Mouse (Mus musculus): ENCODE data around the gene Aim2. TPM values are rescaled to one million over a fixed set of nuclear protein-coding genes. Genes with fewer than 3 reads are reported as not detected.

Gene Aim2
- polyA plus RNA-seq, 1 experiment from 2014 or later = 3.1 TPM

DNA sequence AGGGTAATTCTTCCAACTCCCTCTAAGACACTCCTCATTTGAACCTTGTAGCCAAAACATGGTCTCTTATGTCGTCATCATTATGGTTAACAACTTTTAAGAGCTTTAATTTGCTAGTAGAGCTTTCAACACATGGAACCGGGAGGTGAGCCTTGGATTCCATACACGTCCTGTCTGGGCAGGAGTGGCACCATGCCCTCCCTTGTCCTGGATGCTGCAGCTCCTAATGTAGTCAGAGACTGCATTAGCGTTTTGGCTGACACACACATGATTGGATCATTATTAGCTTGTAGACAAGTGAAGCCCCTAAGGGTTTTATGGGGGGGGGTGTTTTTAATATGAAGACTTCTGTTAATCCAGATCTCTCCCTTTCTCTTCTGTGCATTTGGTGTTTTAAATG, 25.7 kb upstream of the Aim2 start:
- H3K4me2 ChIP-seq = no peak overlapping the region
- no peaks in the 10 kb centered on the region for H3K9me3 ChIP-seq (replicated peaks; ENCODE audit: control insufficient read depth, low read length)
- 55% methylated on average over 4 of the region's 4 CpGs for WGBS (ENCODE audit: insufficient replicate concordance)
- H3K27ac ChIP-seq (ENCODE audit: low read depth, low read length) = no peak overlapping the region
- no peaks in the 10 kb centered on the region for H3K27me3 ChIP-seq (ENCODE audit: control insufficient read depth, insufficient read depth, low read length)
- ATAC-seq (replicated peaks; ENCODE audit: insufficient number of reproducible peaks, low FRiP score, low TSS enrichment) = no peak
- no peak overlapping the region for H3K9ac ChIP-seq (ENCODE audit: low read depth, low read length)
- H3K36me3 ChIP-seq (ENCODE audit: control insufficient read depth, insufficient read depth, low read length) = no peaks in the 10 kb centered on the region
- no peak overlapping the region for H3K4me3 ChIP-seq (ENCODE audit: low read depth, low read length)
- peaks cover 7% of the 10 kb centered on the region for H3K4me1 ChIP-seq (ENCODE audit: control insufficient read depth, insufficient read depth, low read length)

DNA sequence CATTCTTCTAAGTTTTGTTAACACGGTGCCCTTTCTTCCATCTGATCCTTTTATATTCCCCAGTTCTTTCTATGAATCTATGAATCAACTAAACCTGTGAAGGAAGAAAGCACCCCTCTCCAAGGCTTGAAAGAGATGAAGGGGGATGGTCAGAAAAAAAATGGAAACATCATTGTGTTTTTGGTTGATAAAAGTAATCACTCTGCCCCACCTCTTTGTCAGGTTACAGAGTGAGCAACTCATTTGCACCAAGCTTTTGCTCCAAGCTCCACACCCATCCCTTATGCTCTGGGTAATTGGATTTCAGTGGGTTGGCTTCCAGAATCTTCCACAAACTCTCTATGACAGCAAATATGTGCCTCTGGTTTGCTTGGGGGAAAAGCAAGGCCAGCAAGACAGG, 25.3 kb upstream of the Aim2 start:
- Histone ChIP-seq H3K27ac (ENCODE audit: low read depth, low read length) (no peak overlapping the region), H3K36me3 (ENCODE audit: control insufficient read depth, insufficient read depth, low read length) (no peaks in the 10 kb centered on the region), H3K9me3 (replicated peaks; ENCODE audit: control insufficient read depth, low read length) (no peaks in the 10 kb centered on the region), H3K4me2 (no peak overlapping the region), H3K4me3 (ENCODE audit: low read depth, low read length) (no peak overlapping the region), H3K9ac (ENCODE audit: low read depth, low read length) (no peak overlapping the region), H3K4me1 (ENCODE audit: control insufficient read depth, insufficient read depth, low read length) (peaks cover 7% of the 10 kb centered on the region), H3K27me3 (ENCODE audit: control insufficient read depth, insufficient read depth, low read length) (no peaks in the 10 kb centered on the region)
- ATAC-seq (replicated peaks; ENCODE audit: insufficient number of reproducible peaks, low FRiP score, low TSS enrichment) = no peak
- 92% methylated on average over 1 of the region's 1 CpGs for WGBS (ENCODE audit: insufficient replicate concordance)

DNA sequence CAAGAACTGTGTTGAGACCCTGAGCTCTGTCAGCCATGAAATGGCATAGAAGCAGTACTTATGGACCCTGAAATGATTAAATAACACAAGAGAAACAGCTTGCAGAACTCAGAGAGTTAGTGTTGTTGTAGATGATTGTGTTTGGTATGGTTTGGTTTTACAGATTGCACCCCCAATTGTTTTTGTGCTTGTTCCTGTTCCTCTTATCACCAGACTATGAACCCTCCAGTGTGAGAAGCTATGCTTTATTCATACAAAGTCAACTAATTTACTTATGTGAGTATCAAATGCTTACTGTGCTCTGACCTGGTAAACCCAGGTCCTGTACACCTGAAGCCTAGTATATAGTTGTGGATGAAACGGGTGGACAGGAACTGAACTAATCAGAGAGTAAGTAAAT, 24.1 kb upstream of the Aim2 start:
- Histone ChIP-seq H3K4me2 (no peak overlapping the region), H3K4me3 (ENCODE audit: low read depth, low read length) (no peak overlapping the region), H3K9me3 (replicated peaks; ENCODE audit: control insufficient read depth, low read length) (no peaks in the 10 kb centered on the region), H3K36me3 (ENCODE audit: control insufficient read depth, insufficient read depth, low read length) (no peaks in the 10 kb centered on the region), H3K4me1 (ENCODE audit: control insufficient read depth, insufficient read depth, low read length) (peaks cover 7% of the 10 kb centered on the region), H3K9ac (ENCODE audit: low read depth, low read length) (no peak overlapping the region), H3K27ac (ENCODE audit: low read depth, low read length) (no peak overlapping the region), H3K27me3 (ENCODE audit: control insufficient read depth, insufficient read depth, low read length) (no peaks in the 10 kb centered on the region)
- WGBS (ENCODE audit: insufficient replicate concordance) = 63% methylated on average over 1 of the region's 1 CpGs
- ATAC-seq (replicated peaks; ENCODE audit: insufficient number of reproducible peaks, low FRiP score, low TSS enrichment) = no peak

DNA sequence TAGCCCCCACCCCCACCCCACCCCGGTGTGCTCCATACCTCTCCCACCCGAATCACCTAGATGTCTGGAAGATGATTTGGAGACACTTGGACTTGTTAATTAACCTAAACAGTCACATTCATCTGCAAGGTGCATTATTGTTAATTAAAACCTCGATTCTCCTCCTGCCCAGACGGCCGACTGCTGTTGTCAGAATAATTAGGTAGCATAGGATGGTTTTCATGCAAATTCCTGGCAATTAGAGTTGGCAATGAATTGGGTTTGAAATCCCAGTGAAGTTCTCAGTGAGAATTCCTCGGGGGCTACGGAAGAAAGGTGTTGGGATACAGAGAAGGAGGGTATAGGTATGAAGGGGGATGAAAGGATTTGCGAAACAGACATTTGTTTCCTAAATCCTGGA, 22.2 kb upstream of the Aim2 start:
- Histone ChIP-seq H3K4me3 (ENCODE audit: low read depth, low read length) (no peak overlapping the region), H3K27ac (ENCODE audit: low read depth, low read length) (no peak overlapping the region), H3K9ac (ENCODE audit: low read depth, low read length) (no peak overlapping the region), H3K9me3 (replicated peaks; ENCODE audit: control insufficient read depth, low read length) (no peaks in the 10 kb centered on the region), H3K4me2 (no peak overlapping the region), H3K36me3 (ENCODE audit: control insufficient read depth, insufficient read depth, low read length) (no peaks in the 10 kb centered on the region), H3K27me3 (ENCODE audit: control insufficient read depth, insufficient read depth, low read length) (no peaks in the 10 kb centered on the region), H3K4me1 (ENCODE audit: control insufficient read depth, insufficient read depth, low read length) (peaks cover 9% of the 10 kb centered on the region)
- no peak for ATAC-seq (replicated peaks; ENCODE audit: insufficient number of reproducible peaks, low FRiP score, low TSS enrichment)
- 77% methylated on average over 8 of the region's 8 CpGs for WGBS (ENCODE audit: insufficient replicate concordance)

DNA sequence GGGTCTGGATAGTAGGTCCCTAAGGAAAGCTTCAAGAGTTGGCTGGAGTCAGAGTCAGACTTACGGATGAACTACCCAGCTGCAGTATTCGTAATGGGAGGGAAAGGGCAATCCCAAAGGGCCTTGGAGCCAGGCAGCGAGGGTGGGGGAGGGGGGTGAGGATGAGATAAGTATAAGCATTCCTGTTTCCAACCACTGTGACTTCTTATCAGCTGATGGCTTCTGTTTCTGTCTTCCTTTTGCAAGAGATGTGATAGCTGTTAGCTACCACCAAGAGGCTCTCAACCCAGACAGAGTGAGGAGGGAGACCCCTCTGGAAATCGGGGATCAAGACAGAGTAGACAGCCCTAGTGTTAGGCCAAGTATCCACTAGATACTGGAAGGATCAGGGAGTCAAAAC, 21.5 kb upstream of the Aim2 start:
- peak overlapping the region; percentile 37 for H3K4me2 ChIP-seq
- H3K9me3 ChIP-seq (replicated peaks; ENCODE audit: control insufficient read depth, low read length) = no peaks in the 10 kb centered on the region
- H3K4me3 ChIP-seq (ENCODE audit: low read depth, low read length) = no peak overlapping the region
- H3K27ac ChIP-seq (ENCODE audit: low read depth, low read length) = 0 out of 2 replicates have a peak overlapping the region, but pooled peaks have one; percentile 51
- 11% methylated on average over 4 of the region's 4 CpGs for whole genome bisulfite sequencing (ENCODE audit: insufficient replicate concordance)
- no peaks in the 10 kb centered on the region for H3K27me3 ChIP-seq (ENCODE audit: control insufficient read depth, insufficient read depth, low read length)
- H3K36me3 ChIP-seq (ENCODE audit: control insufficient read depth, insufficient read depth, low read length) = no peaks in the 10 kb centered on the region
- H3K9ac ChIP-seq (ENCODE audit: low read depth, low read length) = no peak overlapping the region
- ATAC-seq (replicated peaks; ENCODE audit: insufficient number of reproducible peaks, low FRiP score, low TSS enrichment) = peak; percentile 56; the same call in 1 of the 2 replicates
- peaks cover 14% of the 10 kb centered on the region for H3K4me1 ChIP-seq (ENCODE audit: control insufficient read depth, insufficient read depth, low read length)

DNA sequence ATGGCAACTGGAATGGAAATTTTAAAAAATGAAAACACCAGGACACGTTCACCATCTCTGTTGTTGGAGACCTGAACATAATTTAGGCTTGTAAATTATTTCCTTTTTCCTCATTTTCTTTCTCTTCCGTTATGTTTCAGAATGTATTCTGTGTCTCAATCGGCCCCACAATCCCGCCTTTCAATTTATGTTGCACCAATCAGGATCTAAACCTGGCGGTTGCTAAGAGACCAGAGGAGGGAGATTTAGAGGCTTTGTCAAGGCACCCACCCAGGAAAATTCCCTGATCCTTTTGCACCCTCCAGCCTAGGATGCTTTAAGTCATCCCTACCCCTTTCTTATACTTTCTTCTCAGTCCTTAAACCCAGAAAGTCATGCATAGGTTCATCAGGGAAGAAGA, 20.9 kb upstream of the Aim2 start:
- H3K9me3 ChIP-seq (replicated peaks; ENCODE audit: control insufficient read depth, low read length) = no peaks in the 10 kb centered on the region
- H3K36me3 ChIP-seq (ENCODE audit: control insufficient read depth, insufficient read depth, low read length) = no peaks in the 10 kb centered on the region
- peak overlapping the region; percentile 37; the same call in 1 of the 2 replicates for H3K4me2 ChIP-seq
- H3K27me3 ChIP-seq (ENCODE audit: control insufficient read depth, insufficient read depth, low read length) = no peaks in the 10 kb centered on the region
- H3K4me1 ChIP-seq (ENCODE audit: control insufficient read depth, insufficient read depth, low read length) = peaks cover 14% of the 10 kb centered on the region
- WGBS (ENCODE audit: insufficient replicate concordance) = 63% methylated on average over 5 of the region's 5 CpGs
- no peak for ATAC-seq (replicated peaks; ENCODE audit: insufficient number of reproducible peaks, low FRiP score, low TSS enrichment)
- H3K27ac ChIP-seq (ENCODE audit: low read depth, low read length) = no peak overlapping the region
- no peak overlapping the region for H3K9ac ChIP-seq (ENCODE audit: low read depth, low read length)
- no peak overlapping the region for H3K4me3 ChIP-seq (ENCODE audit: low read depth, low read length)

DNA sequence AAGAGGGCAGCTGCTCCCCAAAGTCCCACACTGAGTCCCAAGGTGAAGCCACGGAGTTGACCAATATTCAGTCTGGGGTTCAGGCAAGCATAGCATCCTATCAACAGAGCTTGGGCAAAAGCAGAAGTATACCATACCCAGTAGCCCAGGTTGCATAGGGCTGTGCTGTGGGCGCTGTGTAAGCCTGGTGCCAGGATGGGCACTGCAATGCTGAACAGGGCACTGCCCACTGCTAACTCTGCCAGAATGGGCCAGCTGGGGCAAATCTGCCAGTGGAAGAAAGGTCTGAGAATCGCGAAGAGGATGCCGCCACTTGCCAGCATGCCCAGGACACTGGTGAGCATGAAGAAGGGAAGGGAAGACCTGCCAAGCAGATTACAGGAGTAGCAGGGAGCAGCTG, 18.3 kb upstream of the Aim2 start:
- Histone ChIP-seq H3K27ac (ENCODE audit: low read depth, low read length) (no peak overlapping the region), H3K4me3 (ENCODE audit: low read depth, low read length) (peak overlapping the region; percentile 19; the same call in 1 of the 2 replicates), H3K9ac (ENCODE audit: low read depth, low read length) (peak overlapping the region; percentile 52; the same call in 1 of the 2 replicates), H3K4me2 (peak overlapping the region; percentile 41), H3K9me3 (replicated peaks; ENCODE audit: control insufficient read depth, low read length) (no peaks in the 10 kb centered on the region), H3K27me3 (ENCODE audit: control insufficient read depth, insufficient read depth, low read length) (no peaks in the 10 kb centered on the region), H3K36me3 (ENCODE audit: control insufficient read depth, insufficient read depth, low read length) (no peaks in the 10 kb centered on the region), H3K4me1 (ENCODE audit: control insufficient read depth, insufficient read depth, low read length) (peaks cover 14% of the 10 kb centered on the region)
- 89% methylated on average over 5 of the region's 5 CpGs for WGBS (ENCODE audit: insufficient replicate concordance)
- no peak for ATAC-seq (replicated peaks; ENCODE audit: insufficient number of reproducible peaks, low FRiP score, low TSS enrichment)

DNA sequence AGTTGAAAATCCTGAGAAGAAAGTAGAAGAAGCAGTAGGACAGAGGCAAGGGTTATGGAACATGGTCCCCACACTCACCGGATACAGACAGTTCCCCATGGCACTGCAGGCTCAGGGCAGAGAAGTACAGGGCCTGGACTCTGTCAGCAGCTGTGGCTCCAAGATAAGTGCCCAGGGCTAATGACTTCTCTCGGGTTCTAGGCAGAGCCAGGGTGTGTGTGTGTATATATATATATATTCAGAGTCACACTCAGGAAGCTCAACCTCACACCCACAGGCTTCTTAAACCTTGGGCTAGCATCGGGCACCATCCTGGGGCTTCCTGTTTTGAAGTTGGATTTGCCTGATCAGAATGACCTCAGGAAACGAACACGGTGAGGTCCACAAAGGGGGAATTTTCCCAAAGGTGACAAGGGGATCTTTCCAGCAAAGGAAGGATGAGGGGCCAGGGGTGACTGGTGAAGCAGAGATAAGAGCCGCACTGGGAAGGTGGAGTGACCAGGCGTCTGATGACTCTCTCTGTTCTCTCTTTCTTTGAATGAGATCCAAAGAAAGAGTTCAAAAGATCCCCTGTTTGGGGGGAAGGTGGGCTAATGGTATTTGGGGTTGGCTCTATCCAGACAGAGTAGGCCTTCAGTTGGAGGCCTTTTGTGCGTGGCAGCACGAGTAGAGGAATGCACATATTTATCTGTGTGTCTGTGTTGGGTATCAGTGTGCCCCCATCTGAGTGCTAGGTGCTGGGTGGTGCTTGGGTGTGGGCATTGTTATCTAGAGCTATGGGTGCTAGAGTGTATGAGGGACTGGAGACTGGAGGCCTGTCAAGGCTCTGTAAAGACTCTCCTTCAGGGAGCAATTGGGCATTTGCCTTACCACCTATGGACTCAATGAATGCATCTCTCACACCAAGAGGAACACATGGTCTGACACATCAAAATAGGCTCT, 17.1 kb upstream of the Aim2 start, which contains the start of gene Ackr1:
TSS of gene Ackr1 (minus strand) at position 439 of the 942 bp plus-strand sequence.
- Histone ChIP-seq H3K36me3 (ENCODE audit: control insufficient read depth, insufficient read depth, low read length) (no peaks in the 10 kb centered on the region), H3K27me3 (ENCODE audit: control insufficient read depth, insufficient read depth, low read length) (no peaks in the 10 kb centered on the region), H3K9ac (ENCODE audit: low read depth, low read length) (peak within 1 kb of the TSS; percentile 52; the same call in 1 of the 2 replicates), H3K4me3 (ENCODE audit: low read depth, low read length) (peak within 1 kb of the TSS; percentile 19; the same call in 1 of the 2 replicates), H3K27ac (ENCODE audit: low read depth, low read length) (peak within 1 kb of the TSS; percentile 77), H3K4me2 (peak within 1 kb of the TSS; percentile 41), H3K9me3 (replicated peaks; ENCODE audit: control insufficient read depth, low read length) (no peaks in the 10 kb centered on the region), H3K4me1 (ENCODE audit: control insufficient read depth, insufficient read depth, low read length) (peaks cover 14% of the 10 kb centered on the region)
- 33% methylated on average over 9 of the region's 9 CpGs for WGBS (ENCODE audit: insufficient replicate concordance)
- ATAC-seq (replicated peaks; ENCODE audit: insufficient number of reproducible peaks, low FRiP score, low TSS enrichment) = peak; percentile 88

Data from heart, embryonic 11.5 days (tissue).